Mouse (Mus musculus) hindbrain, embryonic 14.5 days (tissue): Measurements from ENCODE around the gene Zcchc7. TPM values are rescaled to one million over a fixed set of nuclear protein-coding genes. Genes with fewer than 3 reads are reported as not detected.
"Not testable (repeated sequence)": the region's sequence is repeated elsewhere in the genome, so short reads cannot be mapped to it uniquely, and the experiment has no call there.

Experiments
- ATAC-seq: fragments of 200-750 bp; cut with Nextera tagmentation; 2 replicates; pipeline ENCODE4 v1.8.0; 2017; ENCODE audit warnings: moderate number of reproducible peaks, mild to moderate bottlenecking, moderate TSS enrichment, moderate library complexity; ENCODE audit not compliant: low FRiP score
- DNase-seq: peaks from one replicate; pipeline ENCODE4 v3.0.0-alpha.2; 2015; ENCODE audit warnings: low spot score
- H3K27ac ChIP-seq: fragments of 300-500 bp; sonication (generic); 2 replicates; pipeline ENCODE4 v1.5.1; 2014; ENCODE audit warnings: mild to moderate bottlenecking, moderate library complexity
- H3K27me3 ChIP-seq: fragments of 300-500 bp; sonication (generic); 2 replicates; pipeline ENCODE4 v1.6.1; 2014; ENCODE audit warnings: mild to moderate bottlenecking, low read length, mixed read lengths; ENCODE audit not compliant: control insufficient read depth, insufficient read depth
- H3K36me3 ChIP-seq: fragments of 300-500 bp; sonication (generic); replicated peaks from 2 replicates; pipeline ENCODE4 v1.6.1; 2014; ENCODE audit not compliant: control insufficient read depth, insufficient read depth
- H3K4me1 ChIP-seq: fragments of 300-500 bp; sonication (generic); replicated peaks from 2 replicates; pipeline ENCODE4 v1.6.1; 2014; ENCODE audit warnings: antibody characterized with exemption, low read length, mixed read lengths; ENCODE audit not compliant: control insufficient read depth, insufficient read depth
- H3K4me2 ChIP-seq: fragments of 300-500 bp; sonication (generic); replicated peaks from 2 replicates; pipeline ENCODE4 v1.6.1; 2014; ENCODE audit warnings: mild to moderate bottlenecking, moderate library complexity
- H3K4me3 ChIP-seq: fragments of 300-500 bp; sonication (generic); replicated peaks from 2 replicates; pipeline ENCODE4 v1.5.1; 2014; ENCODE audit warnings: mild to moderate bottlenecking, low read length
- H3K9ac ChIP-seq: fragments of 300-500 bp; sonication (generic); 2 replicates; pipeline ENCODE4 v1.6.1; 2014
- H3K9me3 ChIP-seq: fragments of 300-500 bp; sonication (generic); 2 replicates; pipeline ENCODE4 v1.6.1; 2016; ENCODE audit warnings: low read length; ENCODE audit not compliant: control insufficient read depth
- WGBS: fragments of 180-500 bp; shearing (Covaris S2); extraction: QIAGEN DNeasy Blood & Tissue Kit; methylation state at CpG from one replicate; pipeline ENCODE4 v1.1.7; 2014; 5-methylcytosine and 5-hydroxymethylcytosine counted together
- polyA plus RNA-seq: library from polyadenylated mRNA; unstranded; fragments of >200 nt; fragmentation: Nextera tagmentation; extraction: Ambion mirVana; gene quantifications from 2 replicates; pipeline ENCODE4 v1.2.1, GENCODE M21; 2014

Zcchc7 gene
- polyA plus RNA-seq, 1 experiment from 2014 or later = 38.5 TPM

GRCm38 (mm10) chr4:44940286-44940685 is 184.6 kb downstream of the Zcchc7 start:
- no peak overlapping the region for H3K4me2 ChIP-seq
- no peaks in the 10 kb centered on the region for H3K9me3 ChIP-seq
- DNase-seq (no peak), ATAC-seq (no peak)
- no peak overlapping the region for H3K27ac ChIP-seq
- H3K27me3 ChIP-seq = no peaks in the 10 kb centered on the region
- H3K9ac ChIP-seq = no peak overlapping the region
- no peak overlapping the region for H3K4me3 ChIP-seq
- no peaks in the 10 kb centered on the region for H3K4me1 ChIP-seq
- WGBS = 84% methylated on average over 9 of the region's 9 CpGs
- H3K36me3 ChIP-seq = no peaks in the 10 kb centered on the region

- H3K36me3 ChIP-seq = no peaks in the 10 kb centered on the region
- no peaks in the 10 kb centered on the region for H3K4me1 ChIP-seq
- no peak overlapping the region for H3K4me3 ChIP-seq
- ATAC-seq (no peak), DNase-seq (no peak)
- H3K27me3 ChIP-seq = no peaks in the 10 kb centered on the region
- H3K9me3 ChIP-seq = no peaks in the 10 kb centered on the region
- H3K4me2 ChIP-seq = no peak overlapping the region
- H3K27ac ChIP-seq = no peak overlapping the region
- H3K9ac ChIP-seq = no peak overlapping the region
- WGBS = 83% methylated on average over 1 of the region's 1 CpGs
Observed at GRCm38 (mm10) chr4:44942237-44942636, 186.6 kb downstream of the Zcchc7 start.

- no peaks in the 10 kb centered on the region for H3K9me3 ChIP-seq
- no peaks in the 10 kb centered on the region for H3K27me3 ChIP-seq
- no peak overlapping the region for H3K4me3 ChIP-seq
- no peaks in the 10 kb centered on the region for H3K4me1 ChIP-seq
- ATAC-seq (no peak), DNase-seq (no peak)
- H3K27ac ChIP-seq = no peak overlapping the region
- H3K36me3 ChIP-seq = no peaks in the 10 kb centered on the region
- no peak overlapping the region for H3K4me2 ChIP-seq
- 83% methylated on average over 6 of the region's 6 CpGs for WGBS
- H3K9ac ChIP-seq = no peak overlapping the region
Observed at GRCm38 (mm10) chr4:44943480-44943879, 187.8 kb downstream of the Zcchc7 start.

DNA sequence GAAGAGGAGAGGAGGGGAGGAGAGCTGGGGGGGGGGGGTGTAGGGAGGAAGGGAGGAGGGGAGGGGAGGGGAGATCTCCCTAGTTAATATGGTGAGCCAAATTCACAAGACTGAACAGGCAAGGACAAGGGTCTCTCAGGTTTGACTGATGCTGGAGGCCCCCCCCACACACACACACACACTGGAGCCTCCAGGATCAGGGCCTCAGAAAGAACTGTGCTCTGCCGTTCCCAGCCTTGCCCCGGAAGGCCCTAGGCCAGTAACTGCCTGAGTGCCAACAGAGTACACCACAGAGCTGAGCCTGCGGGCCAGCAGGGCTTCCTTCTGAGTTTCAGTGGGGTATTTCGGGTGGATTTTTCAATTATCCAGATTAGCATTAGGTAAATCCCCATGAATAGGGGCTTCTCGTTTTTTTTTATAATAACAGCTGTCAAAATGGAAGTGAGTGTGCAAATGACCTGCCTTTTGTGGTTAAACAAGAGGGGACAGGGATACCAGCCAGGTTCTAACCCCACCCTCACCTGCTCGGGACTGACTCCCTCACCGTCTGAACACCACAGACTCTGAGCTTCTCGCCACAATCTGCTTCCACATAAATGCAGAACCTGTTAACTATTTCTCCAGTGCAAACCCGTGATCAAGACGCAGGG is 188.9 kb downstream of the Zcchc7 start:
- Histone ChIP-seq H3K4me3 (no peak overlapping the region), H3K4me1 (no peaks in the 10 kb centered on the region), H3K4me2 (no peak overlapping the region), H3K9ac (no peak overlapping the region), H3K9me3 (no peaks in the 10 kb centered on the region), H3K27ac (no peak overlapping the region), H3K27me3 (no peaks in the 10 kb centered on the region), H3K36me3 (no peaks in the 10 kb centered on the region)
- ATAC-seq = no peak
- 85% methylated on average over 10 of the region's 10 CpGs for WGBS
- DNase-seq = no peak

- not testable (repeated sequence) for H3K9ac ChIP-seq, H3K27ac ChIP-seq, ATAC-seq, DNase-seq, H3K4me3 ChIP-seq, H3K4me2 ChIP-seq, H3K4me1 ChIP-seq, H3K27me3 ChIP-seq, H3K36me3 ChIP-seq, H3K9me3 ChIP-seq
- 97% methylated on average over 2 of the region's 2 CpGs for WGBS
Observed at GRCm38 (mm10) chr4:44946126-44946525, 190.4 kb downstream of the Zcchc7 start.

DNA sequence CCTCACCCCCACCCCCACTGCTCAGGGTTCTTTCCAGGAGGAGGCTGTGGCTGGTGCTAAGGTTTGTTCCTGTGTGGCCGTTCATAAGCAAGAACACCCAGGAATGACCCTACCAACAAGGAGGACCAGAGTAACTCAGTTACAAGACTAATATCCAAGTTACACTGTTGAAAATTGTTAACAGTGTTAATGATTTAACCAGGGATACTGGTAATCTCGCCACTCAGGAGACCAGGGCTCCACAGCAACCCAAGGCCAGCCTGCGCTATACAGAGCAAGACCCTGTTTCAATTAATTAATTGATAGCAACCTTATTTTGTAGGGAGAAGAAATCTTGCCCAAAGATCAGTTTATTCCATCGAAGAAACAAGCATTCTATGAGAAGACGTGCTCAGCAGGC is 191.8 kb downstream of the Zcchc7 start:
- no peak for DNase-seq
- no peak for ATAC-seq
- Histone ChIP-seq H3K27ac (no peak overlapping the region), H3K27me3 (no peaks in the 10 kb centered on the region), H3K9ac (no peak overlapping the region), H3K4me2 (no peak overlapping the region), H3K36me3 (no peaks in the 10 kb centered on the region), H3K4me1 (no peaks in the 10 kb centered on the region), H3K9me3 (no peaks in the 10 kb centered on the region), H3K4me3 (no peak overlapping the region)
- 90% methylated on average over 5 of the region's 5 CpGs for WGBS

DNA sequence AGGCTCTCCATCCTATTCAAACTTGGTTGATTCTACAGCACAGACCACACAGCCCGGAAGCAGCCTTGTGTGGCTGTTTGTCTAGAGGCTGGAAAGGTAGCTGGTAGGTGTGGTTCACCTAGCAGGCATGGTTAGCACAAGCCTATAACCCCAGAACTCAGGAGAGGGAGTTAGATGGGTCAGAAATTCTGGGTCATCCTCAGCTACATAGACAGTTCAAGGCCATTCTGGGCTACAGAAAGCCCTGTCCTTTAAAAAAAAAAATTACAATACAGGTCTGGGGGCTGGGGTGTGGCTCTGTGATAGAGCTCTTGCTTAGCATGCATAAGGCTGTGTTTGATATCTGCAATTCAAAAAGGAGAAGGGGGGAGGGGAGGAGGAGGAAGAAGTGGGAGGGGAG is 192.6 kb downstream of the Zcchc7 start:
- WGBS = 97% methylated on average over 1 of the region's 1 CpGs
- no peak overlapping the region for H3K4me2 ChIP-seq

GRCm38 (mm10) chr4:44953041-44953440 is 197.4 kb downstream of the Zcchc7 start:
- ATAC-seq (no peak), DNase-seq (no peak)
- WGBS = 65% methylated on average over 9 of the region's 9 CpGs
- H3K36me3 ChIP-seq = no peaks in the 10 kb centered on the region
- no peaks in the 10 kb centered on the region for H3K27me3 ChIP-seq
- no peaks in the 10 kb centered on the region for H3K9me3 ChIP-seq
- H3K4me3 ChIP-seq = no peak overlapping the region
- no peaks in the 10 kb centered on the region for H3K4me1 ChIP-seq
- no peak overlapping the region for H3K4me2 ChIP-seq
- H3K9ac ChIP-seq = no peak overlapping the region
- no peak overlapping the region for H3K27ac ChIP-seq

More for the DNA sequence above, 192.6 kb downstream of the Zcchc7 start:
- Histone ChIP-seq H3K4me1 (no peaks in the 10 kb centered on the region), H3K27ac (no peak overlapping the region), H3K4me3 (no peak overlapping the region), H3K27me3 (no peaks in the 10 kb centered on the region), H3K9me3 (no peaks in the 10 kb centered on the region), H3K9ac (no peak overlapping the region), H3K36me3 (no peaks in the 10 kb centered on the region)
- ATAC-seq (no peak), DNase-seq (no peak)

DNA sequence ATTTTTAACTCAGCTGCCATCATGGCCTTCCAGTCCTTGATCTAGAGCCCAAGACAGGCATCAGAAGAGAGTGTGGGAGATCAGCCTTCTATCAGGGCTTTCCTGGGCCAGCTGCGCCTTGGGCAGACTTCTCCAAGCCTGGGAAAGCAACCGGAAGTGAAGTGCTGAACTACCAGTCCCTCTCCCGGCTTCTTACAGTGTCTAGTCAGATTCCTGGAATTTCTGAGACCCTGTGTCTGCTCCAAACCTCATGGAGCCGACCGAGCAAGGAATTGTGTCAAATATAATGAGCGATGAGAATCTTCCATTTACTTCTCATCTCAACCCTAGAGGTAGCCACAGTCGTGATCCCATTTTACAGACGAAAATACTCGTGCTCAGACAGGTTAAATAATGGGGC is 203.1 kb downstream of the Zcchc7 start:
- Histone ChIP-seq H3K4me1 (no peaks in the 10 kb centered on the region), H3K9ac (no peak overlapping the region), H3K27me3 (no peaks in the 10 kb centered on the region), H3K36me3 (no peaks in the 10 kb centered on the region), H3K27ac (no peak overlapping the region), H3K4me3 (no peak overlapping the region), H3K4me2 (no peak overlapping the region), H3K9me3 (no peaks in the 10 kb centered on the region)
- 90% methylated on average over 9 of the region's 9 CpGs for WGBS
- no peak for DNase-seq
- ATAC-seq = no peak

- Histone ChIP-seq H3K27ac (no peak overlapping the region), H3K36me3 (no peaks in the 10 kb centered on the region), H3K9me3 (no peaks in the 10 kb centered on the region), H3K27me3 (no peaks in the 10 kb centered on the region), H3K4me2 (no peak overlapping the region), H3K4me1 (no peaks in the 10 kb centered on the region), H3K4me3 (no peak overlapping the region), H3K9ac (no peak overlapping the region)
- WGBS = 94% methylated on average over 13 of the region's 13 CpGs
- DNase-seq (no peak), ATAC-seq (no peak)
Observed at GRCm38 (mm10) chr4:44959220-44959619, 203.5 kb downstream of the Zcchc7 start.
